8 mouse cellular contexts compared by ENCODE assay signal in genomic region chr3:138463137-138463536, GRCm38 (mm10). TPM values are rescaled to one million over a fixed set of nuclear protein-coding genes. Genes with fewer than 3 reads are reported as not detected.
DNase-seq lines count a peak whose midpoint lies in the region; ATAC-seq and TF ChIP-seq lines count a peak whose summit lies in the region.

No protein-coding gene starts in this region.

- intact Hi-C loops in heart, adult 2 months (cut with DNase I): loop anchor here (10.0 kb wide), 1 partner anchor 152 kb away; no protein-coding TSS in a partner anchor

- TF ChIP-seq EP300 in heart, adult 2 months (IDR thresholded peaks at IDR 0.05; ENCODE audit: insufficient read depth, low read depth, low read length): no peak
- no peak for TF ChIP-seq EP300 in MEL (IDR thresholded peaks at IDR 0.05; ENCODE audit: low read depth in 1 of 2, low read length in 2 of 2)

- no peaks in the 10 kb centered on the region for H3K79me2 ChIP-seq in heart, adult 2 months (replicated peaks; ENCODE audit: control insufficient read depth, insufficient read depth, low read length)
- no peaks in the 10 kb centered on the region for H3K79me2 ChIP-seq in MEL (ENCODE audit: control insufficient read depth, insufficient read depth, low read length, poor library complexity)

- peaks cover 8% of the 10 kb centered on the region for H3K36me3 ChIP-seq in heart, adult 2 months (ENCODE audit: control insufficient read depth, insufficient read depth, low read length)
- peaks cover 0 to 50% of the 10 kb centered on the region in 2 experiments; a peak in 2 of 4 replicates for H3K36me3 ChIP-seq in MEL (ENCODE audit: control insufficient read depth in 1 of 2, insufficient read depth in 2 of 2, low read length in 2 of 2)
- peaks cover 30% of the 10 kb centered on the region for H3K36me3 ChIP-seq in forebrain, embryonic 16.5 days (ENCODE audit: control insufficient read depth, insufficient read depth)
- H3K36me3 ChIP-seq in limb, embryonic 11.5 days (ENCODE audit: control insufficient read depth, insufficient read depth, low read length): peaks cover 20% of the 10 kb centered on the region; the same call in 1 of the 2 replicates
- peaks cover 43% of the 10 kb centered on the region for H3K36me3 ChIP-seq in midbrain, postnatal 0 days (ENCODE audit: insufficient read depth, low read length)

- no peaks in the 10 kb centered on the region for H3K9me3 ChIP-seq in MEL (replicated peaks; ENCODE audit: insufficient read depth, low read length)
- H3K9me3 ChIP-seq in forebrain, embryonic 16.5 days (ENCODE audit: control insufficient read depth, low read length): no peaks in the 10 kb centered on the region
- no peaks in the 10 kb centered on the region for H3K9me3 ChIP-seq in limb, embryonic 11.5 days (ENCODE audit: control insufficient read depth, low read length)
- H3K9me3 ChIP-seq in midbrain, postnatal 0 days (ENCODE audit: low read length): no peaks in the 10 kb centered on the region

- DNase-seq in heart, adult 2 months: no peak
- no peak for DNase-seq in heart, adult 18-20 months
- peak; percentile 63 for DNase-seq in MEL (ENCODE audit: low read depth, low spot score)
- peak; percentile 60 for DNase-seq in limb, embryonic 11.5 days (ENCODE audit: low spot score)
- peak; percentile 75 for DNase-seq in midbrain, postnatal 0 days (ENCODE audit: low spot score)
- no peak for DNase-seq in ovary, adult 18-20 months (ENCODE audit: low spot score)
- DNase-seq in cerebellum, adult 9-11 months: no peak

- TF ChIP-seq CTCF in heart, adult 2 months (IDR thresholded peaks at IDR 0.05): peak; percentile 65
- TF ChIP-seq CTCF in MEL (IDR thresholded peaks at IDR 0.05 in 2 of 3, conservative IDR thresholded peaks at IDR 0.05 in 1 of 3; ENCODE audit: control insufficient read depth in 1 of 3, insufficient read depth in 1 of 3, low read depth in 2 of 3, low read length in 3 of 3, poor library complexity in 1 of 3, severe bottlenecking in 1 of 3): peak; percentile 39 to 68 (median 66); a peak in 5 of 6 replicates
- TF ChIP-seq CTCF in midbrain, postnatal 0 days (IDR thresholded peaks at IDR 0.05): peak; percentile 88

- TF ChIP-seq POLR2A in heart, adult 2 months (IDR thresholded peaks at IDR 0.05; ENCODE audit: insufficient read depth, low read depth, low read length): no peak
- TF ChIP-seq POLR2A in MEL (IDR thresholded peaks at IDR 0.05; ENCODE audit: control insufficient read depth in 1 of 2, insufficient read depth in 1 of 2, low read depth in 1 of 2, low read length in 2 of 2, poor library complexity in 1 of 2): no peak

- H3K4me2 ChIP-seq in forebrain, embryonic 16.5 days (ENCODE audit: low read length): no peak overlapping the region
- no peak overlapping the region for H3K4me2 ChIP-seq in limb, embryonic 11.5 days (ENCODE audit: low read depth, severe bottlenecking)
- H3K4me2 ChIP-seq in midbrain, postnatal 0 days (ENCODE audit: low read depth, low read length, poor library complexity, severe bottlenecking): no peak overlapping the region

- WGBS in heart, adult 2 months: 79% methylated on average over 2 of the region's 2 CpGs
- 86% methylated on average over 2 of the region's 2 CpGs for WGBS in forebrain, embryonic 16.5 days
- WGBS in limb, embryonic 11.5 days: 75% methylated on average over 2 of the region's 2 CpGs
- WGBS in midbrain, postnatal 0 days: 83% methylated on average over 2 of the region's 2 CpGs

- TF ChIP-seq RAD21 in MEL (IDR thresholded peaks at IDR 0.05; ENCODE audit: low read depth, low read length): peak; percentile 50

- H3K27ac ChIP-seq in heart, adult 2 months: no peak overlapping the region
- no peak overlapping the region for H3K27ac ChIP-seq in MEL (ENCODE audit: control insufficient read depth, low read depth, low read length)
- H3K27ac ChIP-seq in forebrain, embryonic 16.5 days (ENCODE audit: low read length): no peak overlapping the region
- no peak overlapping the region for H3K27ac ChIP-seq in limb, embryonic 11.5 days (replicated peaks; ENCODE audit: low read depth, low read length)
- H3K27ac ChIP-seq in midbrain, postnatal 0 days (ENCODE audit: low read depth, low read length): no peak overlapping the region

- no peak overlapping the region for H3K9ac ChIP-seq in heart, adult 2 months (ENCODE audit: low read depth, low read length)
- no peak overlapping the region for H3K9ac ChIP-seq in MEL (ENCODE audit: control insufficient read depth, low read depth, low read length, poor library complexity, severe bottlenecking)
- no peak overlapping the region for H3K9ac ChIP-seq in forebrain, embryonic 16.5 days (replicated peaks; ENCODE audit: low read depth, low read length)
- no peak overlapping the region for H3K9ac ChIP-seq in limb, embryonic 11.5 days (ENCODE audit: low read length)
- H3K9ac ChIP-seq in midbrain, postnatal 0 days (replicated peaks; ENCODE audit: low read length, poor library complexity, severe bottlenecking): no peak overlapping the region

- ATAC-seq in forebrain, embryonic 16.5 days: peak; percentile 58; the same call in 1 of the 2 replicates
- ATAC-seq in limb, embryonic 11.5 days (ENCODE audit: insufficient number of reproducible peaks, low FRiP score, low TSS enrichment, low read depth): no peak
- peak; percentile 59; the same call in 1 of the 2 replicates for ATAC-seq in midbrain, postnatal 0 days (ENCODE audit: low FRiP score)

- H3K27me3 ChIP-seq in heart, adult 2 months (ENCODE audit: control insufficient read depth, insufficient read depth, low read length): no peaks in the 10 kb centered on the region
- no peaks in the 10 kb centered on the region for H3K27me3 ChIP-seq in MEL (ENCODE audit: control insufficient read depth in 1 of 2, insufficient read depth in 2 of 2, low read length in 2 of 2)
- H3K27me3 ChIP-seq in forebrain, embryonic 16.5 days (replicated peaks; ENCODE audit: control insufficient read depth, insufficient read depth, low read length): no peaks in the 10 kb centered on the region
- no peaks in the 10 kb centered on the region for H3K27me3 ChIP-seq in limb, embryonic 11.5 days (ENCODE audit: control insufficient read depth, insufficient read depth, low read length)
- H3K27me3 ChIP-seq in midbrain, postnatal 0 days (ENCODE audit: insufficient read depth, low read length): no peaks in the 10 kb centered on the region

- no peak overlapping the region for H3K4me3 ChIP-seq in heart, adult 2 months
- no peak overlapping the region for H3K4me3 ChIP-seq in MEL (ENCODE audit: control insufficient read depth in 1 of 2, insufficient read depth in 1 of 2, low read depth in 2 of 2, low read length in 2 of 2)
- H3K4me3 ChIP-seq in forebrain, embryonic 16.5 days (replicated peaks; ENCODE audit: low read length): no peak overlapping the region
- no peak overlapping the region for H3K4me3 ChIP-seq in limb, embryonic 11.5 days (ENCODE audit: low read depth, low read length)
- no peak overlapping the region for H3K4me3 ChIP-seq in midbrain, postnatal 0 days (ENCODE audit: low read depth, low read length)

- no peaks in the 10 kb centered on the region for H3K4me1 ChIP-seq in heart, adult 2 months (ENCODE audit: control insufficient read depth, insufficient read depth, low read length)
- no peaks in the 10 kb centered on the region for H3K4me1 ChIP-seq in MEL (ENCODE audit: control insufficient read depth in 1 of 2, insufficient read depth in 2 of 2, low read length in 2 of 2)
- no peaks in the 10 kb centered on the region for H3K4me1 ChIP-seq in forebrain, embryonic 16.5 days (replicated peaks; ENCODE audit: control insufficient read depth, insufficient read depth, low read length)
- no peaks in the 10 kb centered on the region for H3K4me1 ChIP-seq in limb, embryonic 11.5 days (ENCODE audit: control insufficient read depth, insufficient read depth, low read length)
- H3K4me1 ChIP-seq in midbrain, postnatal 0 days (ENCODE audit: insufficient read depth, low read length): no peaks in the 10 kb centered on the region

TF ChIP-seq in MEL, 35 proteins besides CTCF, POLR2A, EP300 and RAD21 (continues in another document):
- TF ChIP-seq MAZ (IDR thresholded peaks at IDR 0.05; ENCODE audit: low read depth, low read length): no peak
- peak; percentile 64 for TF ChIP-seq SMC3 (IDR thresholded peaks at IDR 0.05; ENCODE audit: low read depth, low read length)

RNA-seq across cellular contexts. Expression of gene Adh5, which starts 20.2 kb away (rescaled TPM):
- 10 to 100 TPM; 74.1 to 82.3 TPM for total RNA-seq in heart, adult 2 months (2021)
- polyA plus RNA-seq in heart, adult 2 months (2012; rRNA removed): 40.7 and 72.7 TPM in 2 replicates
- 10 to 100 TPM; 82.4 to 89.7 TPM for total RNA-seq in heart, adult 18-20 months (2021)
- total RNA-seq in MEL (2012; rRNA removed): 127 and 128 TPM in 2 replicates
- 100 to 1,000 TPM; 187 to 351 TPM for polyA plus RNA-seq in MEL (2012; ENCODE audit: insufficient read depth in 1 of 2, insufficient read length in 2 of 2, low read depth in 1 of 2, low replicate concordance in 2 of 2, missing spikeins in 1 of 2)
- 260 and 293 TPM in 2 replicates for polyA plus RNA-seq in forebrain, embryonic 16.5 days (2015; fragmentation: Nextera tagmentation; extraction: Ambion mirVana)
- polyA plus RNA-seq in limb, embryonic 11.5 days (2014; fragmentation: Nextera tagmentation; extraction: Ambion mirVana): 243 and 245 TPM in 2 replicates
- total RNA-seq in midbrain, postnatal 0 days (2014; rRNA removed): 93.2 and 96.8 TPM in 2 replicates
- 163 and 176 TPM in 2 replicates for polyA plus RNA-seq in midbrain, postnatal 0 days (2015; fragmentation: Nextera tagmentation; extraction: Ambion mirVana)

RNA-seq across cellular contexts. Expression of gene Metap1, which starts 26.2 kb away (rescaled TPM):
- 10 to 100 TPM; 34.5 to 39.1 TPM for total RNA-seq in heart, adult 2 months (2021)
- 21.3 and 37.3 TPM in 2 replicates for polyA plus RNA-seq in heart, adult 2 months (2012; rRNA removed)
- 10 to 100 TPM; 37.1 to 37.9 TPM for total RNA-seq in heart, adult 18-20 months (2021)
- 71.0 and 73.1 TPM in 2 replicates for total RNA-seq in MEL (2012; rRNA removed)
- 10 to 100 TPM; 57.4 to 96.3 TPM for polyA plus RNA-seq in MEL (2012; ENCODE audit: insufficient read depth in 1 of 2, insufficient read length in 2 of 2, low read depth in 1 of 2, low replicate concordance in 2 of 2, missing spikeins in 1 of 2)
- 48.0 and 52.3 TPM in 2 replicates for polyA plus RNA-seq in forebrain, embryonic 16.5 days (2015; fragmentation: Nextera tagmentation; extraction: Ambion mirVana)
- 52.4 and 55.3 TPM in 2 replicates for polyA plus RNA-seq in limb, embryonic 11.5 days (2014; fragmentation: Nextera tagmentation; extraction: Ambion mirVana)
- total RNA-seq in midbrain, postnatal 0 days (2014; rRNA removed): 50.7 and 60.4 TPM in 2 replicates
- 49.8 and 51.0 TPM in 2 replicates for polyA plus RNA-seq in midbrain, postnatal 0 days (2015; fragmentation: Nextera tagmentation; extraction: Ambion mirVana)

RNA-seq across cellular contexts. Expression of gene Adh4, which starts 47.9 kb away (rescaled TPM):
- total RNA-seq in heart, adult 2 months (2021): not detected
- not detected in 2 replicates for polyA plus RNA-seq in heart, adult 2 months (2012; rRNA removed)
- total RNA-seq in heart, adult 18-20 months (2021): not detected
- total RNA-seq in MEL (2012; rRNA removed): not detected in 2 replicates
- not detected for polyA plus RNA-seq in MEL (2012; ENCODE audit: insufficient read depth in 1 of 2, insufficient read length in 2 of 2, low read depth in 1 of 2, low replicate concordance in 2 of 2, missing spikeins in 1 of 2)
- not detected in 2 replicates for polyA plus RNA-seq in forebrain, embryonic 16.5 days (2015; fragmentation: Nextera tagmentation; extraction: Ambion mirVana)
- not detected in 2 replicates for polyA plus RNA-seq in limb, embryonic 11.5 days (2014; fragmentation: Nextera tagmentation; extraction: Ambion mirVana)
- total RNA-seq in midbrain, postnatal 0 days (2014; rRNA removed): not detected in 2 replicates
- not detected in 2 replicates for polyA plus RNA-seq in midbrain, postnatal 0 days (2015; fragmentation: Nextera tagmentation; extraction: Ambion mirVana)

Comparison
In these comparisons a context has a peak if more than half of its experiments do, and no peak if none do; other contexts are left out.
1. DNase-seq: peak in MEL (single experiment), limb, embryonic 11.5 days (single experiment) and midbrain, postnatal 0 days (single experiment); none in heart, adult 2 months (0 of 2), heart, adult 18-20 months (0 of 2), ovary, adult 18-20 months (single experiment) and cerebellum, adult 9-11 months (single experiment).
2. Peak in every context shown above with its lines, with median percentiles within 50 percentile points of each other: CTCF ChIP-seq.